Mouse (Mus musculus): ENCODE data around the gene Zfp944.
"Not testable (repeated sequence)": the region's sequence is repeated elsewhere in the genome, so short reads cannot be mapped to it uniquely, and the experiment has no call there.

Zfp944 gene

GRCm38 (mm10) chr17:22361101-22361781 is at the start of gene Zfp944, which contains the start of gene Zfp758:
Gene Zfp944, minus strand, starts transcription at chr17:22361400.
Gene Zfp758, plus strand, starts transcription at chr17:22361453.
- peak; percentile 56 for DNase-seq

GRCm38 (mm10) chr17:22410756-22411155 is 49.6 kb upstream of the Zfp944 start:
- peak; percentile 50 for DNase-seq

DNA sequence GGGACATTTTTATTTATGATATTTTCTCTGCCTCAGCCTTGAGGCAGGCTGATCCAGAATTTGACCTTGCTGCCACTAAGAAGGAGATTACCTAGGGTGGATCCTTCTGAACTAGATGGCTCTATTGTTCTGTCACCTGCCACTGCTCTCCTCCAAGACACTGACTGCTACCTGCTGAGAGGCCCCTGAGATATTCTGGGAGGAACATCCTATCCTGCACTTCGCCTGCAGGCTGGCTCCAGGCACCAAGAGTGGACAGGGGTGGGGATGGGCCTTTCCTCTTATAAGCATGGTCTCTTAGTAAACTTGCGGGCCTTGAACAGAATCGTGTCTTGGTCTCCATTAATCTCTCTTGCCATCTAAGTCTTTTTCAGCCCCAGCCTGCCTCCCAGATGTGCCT is 2.7 kb upstream of the Zfp944 start:
- DNase-seq: no peak

DNA sequence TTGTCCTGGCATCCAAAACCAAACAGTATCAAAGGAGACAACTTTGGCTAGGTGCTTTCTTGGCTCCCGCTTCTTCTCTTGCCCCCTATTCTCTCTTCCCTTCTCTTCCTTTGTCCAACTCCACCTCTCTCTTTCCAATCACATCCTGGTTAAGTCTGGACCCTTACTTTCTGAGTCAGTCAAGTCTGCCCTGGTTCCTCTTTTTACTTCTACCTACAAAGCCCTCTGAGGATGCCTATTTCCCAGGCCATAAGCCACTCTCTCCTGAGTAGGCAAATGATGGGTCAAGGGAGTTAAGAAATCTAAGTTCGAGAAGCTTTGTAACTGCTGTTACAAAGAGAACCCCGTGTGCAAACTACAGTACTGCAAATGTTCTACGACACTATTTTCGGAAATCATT is 628 bp downstream of the Zfp944 start:
- no peak for DNase-seq

DNA sequence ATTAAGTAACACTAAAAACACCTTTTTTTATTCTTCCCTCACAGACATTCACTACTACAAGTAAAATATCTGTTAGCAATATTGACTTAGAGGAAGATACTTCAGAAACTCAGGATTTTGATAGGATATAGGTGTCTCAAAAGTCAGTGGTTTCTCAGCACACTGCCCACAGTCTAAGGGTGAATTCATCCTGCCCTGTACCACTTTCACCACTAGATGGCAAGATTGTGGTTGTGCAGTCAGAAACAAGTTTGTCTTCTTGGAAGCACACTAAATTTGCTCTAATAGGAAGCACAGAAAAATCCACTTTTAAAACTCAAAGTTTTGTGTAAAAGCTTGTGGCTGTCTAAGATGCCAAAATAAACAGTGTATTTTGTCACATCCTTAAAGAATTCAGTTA is 8.4 kb downstream of the Zfp944 start:
- peak; percentile 64 for DNase-seq

- not testable (repeated sequence) for DNase-seq
Observed at GRCm38 (mm10) chr17:22315247-22315646, 46.0 kb downstream of the Zfp944 start.

DNA sequence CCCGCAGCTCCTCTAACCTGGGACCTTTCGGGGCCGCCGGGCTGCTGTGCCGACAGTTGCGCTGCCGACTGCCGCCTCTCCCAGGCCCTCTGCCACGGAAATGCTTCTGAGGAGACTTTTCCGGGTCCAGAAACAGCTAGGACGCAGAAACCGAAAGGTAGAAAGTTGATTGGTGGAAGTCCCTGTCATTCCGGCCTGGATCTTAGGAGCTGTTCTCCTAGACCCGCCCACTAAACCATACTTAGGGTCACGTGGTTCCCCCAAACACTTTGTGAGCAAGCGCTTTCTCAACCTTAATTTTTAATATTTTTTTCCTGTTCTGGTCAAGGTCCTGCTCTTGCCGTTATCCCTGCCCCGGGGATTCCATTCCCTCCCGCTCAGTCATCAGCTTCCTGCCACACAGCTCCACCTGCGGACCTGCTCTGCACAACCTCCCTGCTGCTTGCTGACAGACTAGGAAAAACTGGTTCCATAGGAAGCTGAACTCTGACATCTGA is 46.4 kb downstream of the Zfp944 start, which contains the start of gene CT030661.1:
CT030661.1 (minus strand) TSS at position 108 of the 497 bp plus-strand sequence.
- DNase-seq: peak; percentile 95

DNA sequence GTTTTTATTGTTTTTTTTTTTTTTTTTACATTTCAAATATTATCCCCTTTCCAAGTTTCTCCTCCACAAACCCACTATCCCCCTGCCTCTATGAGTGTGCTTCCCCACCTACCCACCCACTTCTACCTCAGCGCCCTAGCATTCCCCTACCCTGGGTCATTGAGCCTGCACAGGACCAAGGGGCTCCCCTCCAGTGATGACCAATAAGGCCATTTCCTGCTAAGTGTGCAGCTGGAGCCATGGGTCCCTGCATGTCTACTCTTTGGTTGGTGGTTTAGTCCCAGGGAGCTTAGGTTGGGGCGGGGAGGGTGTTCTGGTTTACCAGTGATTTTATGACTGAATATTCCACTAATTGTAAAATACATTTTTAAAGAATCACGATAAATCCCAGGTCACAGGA is 47.0 kb downstream of the Zfp944 start:
- peak; percentile 3 for DNase-seq

Data from lung, postnatal 10 days (tissue).